Mouse (Mus musculus) forebrain, embryonic 13.5 days (tissue): ENCODE data around the gene Lonp1. TPM values are rescaled to one million over a fixed set of nuclear protein-coding genes. Genes with fewer than 3 reads are reported as not detected.

Experiments used
- ATAC-seq: fragments of 200-750 bp; cut with Nextera tagmentation; 2 replicates; pipeline ENCODE4 v1.8.0; 2017
- H3K27ac ChIP-seq: fragments of 300-500 bp; sonication (generic); 2 replicates; pipeline ENCODE4 v1.5.1; 2015; ENCODE audit warnings: inconsistent platforms, mild to moderate bottlenecking, moderate library complexity
- H3K27me3 ChIP-seq: fragments of 300-500 bp; sonication (generic); 2 replicates; pipeline ENCODE4 v1.6.1; 2015; ENCODE audit warnings: mild to moderate bottlenecking, inconsistent platforms
- H3K36me3 ChIP-seq: fragments of 300-500 bp; sonication (generic); 2 replicates; pipeline ENCODE4 v1.6.1; 2015; ENCODE audit warnings: mild to moderate bottlenecking, inconsistent platforms; ENCODE audit not compliant: poor library complexity, severe bottlenecking
- H3K4me1 ChIP-seq: fragments of 300-500 bp; sonication (generic); 2 replicates; pipeline ENCODE4 v1.6.1; 2015; ENCODE audit warnings: inconsistent platforms
- H3K4me2 ChIP-seq: fragments of 300-500 bp; sonication (generic); 2 replicates; pipeline ENCODE4 v1.6.1; 2015; ENCODE audit warnings: inconsistent platforms, mild to moderate bottlenecking, moderate library complexity
- H3K4me3 ChIP-seq: fragments of 300-500 bp; sonication (generic); 2 replicates; pipeline ENCODE4 v1.5.1; 2015; ENCODE audit warnings: mild to moderate bottlenecking, inconsistent platforms
- H3K9ac ChIP-seq: fragments of 300-500 bp; sonication (generic); 2 replicates; pipeline ENCODE4 v1.6.1; 2015; ENCODE audit warnings: mild to moderate bottlenecking, inconsistent platforms
- H3K9me3 ChIP-seq: fragments of 300-500 bp; sonication (generic); replicated peaks from 2 replicates; pipeline ENCODE4 v1.6.1; 2016; ENCODE audit warnings: inconsistent platforms
- WGBS: fragments of 180-500 bp; shearing (Covaris S2); methylation state at CpG from one replicate; pipeline ENCODE4 v1.1.7; 2015; 5-methylcytosine and 5-hydroxymethylcytosine counted together
- polyA plus RNA-seq: library from polyadenylated mRNA; unstranded; fragments of >200 nt; fragmentation: Nextera tagmentation; extraction: Ambion mirVana; gene quantifications from 2 replicates; pipeline ENCODE4 v1.2.1, GENCODE M21; 2015

Lonp1 gene
- polyA plus RNA-seq, 1 experiment from 2014 or later, result 41.2 TPM

DNA sequence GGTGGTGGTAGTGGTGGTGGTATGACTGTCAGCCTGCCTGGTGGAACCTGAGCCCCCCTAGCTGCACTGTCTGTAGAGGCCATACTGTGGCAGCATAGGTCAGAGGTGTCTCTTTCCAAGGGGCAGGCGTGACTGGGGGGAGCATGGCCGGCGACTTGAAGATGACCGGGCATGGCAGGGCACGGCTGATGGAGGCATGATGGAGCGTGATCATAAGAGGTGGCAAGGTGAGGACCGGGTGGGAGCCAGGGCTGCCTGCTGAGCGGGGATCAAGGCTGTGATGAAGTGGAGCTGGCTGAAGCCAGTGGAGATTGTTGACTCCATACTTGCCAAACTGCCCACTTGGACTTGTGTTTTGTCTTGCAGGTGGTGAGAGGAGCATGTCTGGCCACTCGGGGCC, 21.3 kb downstream of the Lonp1 start:
- H3K9me3 ChIP-seq, result no peaks in the 10 kb centered on the region
- no peaks in the 10 kb centered on the region for H3K27me3 ChIP-seq
- no peak overlapping the region for H3K4me3 ChIP-seq
- peaks cover 77% of the 10 kb centered on the region for H3K36me3 ChIP-seq
- WGBS, result 90% methylated on average over 9 of the region's 9 CpGs
- H3K4me1 ChIP-seq, result peaks cover 17% of the 10 kb centered on the region
- H3K9ac ChIP-seq, result no peak overlapping the region
- no peak for ATAC-seq
- H3K27ac ChIP-seq, result no peak overlapping the region
- no peak overlapping the region for H3K4me2 ChIP-seq

DNA sequence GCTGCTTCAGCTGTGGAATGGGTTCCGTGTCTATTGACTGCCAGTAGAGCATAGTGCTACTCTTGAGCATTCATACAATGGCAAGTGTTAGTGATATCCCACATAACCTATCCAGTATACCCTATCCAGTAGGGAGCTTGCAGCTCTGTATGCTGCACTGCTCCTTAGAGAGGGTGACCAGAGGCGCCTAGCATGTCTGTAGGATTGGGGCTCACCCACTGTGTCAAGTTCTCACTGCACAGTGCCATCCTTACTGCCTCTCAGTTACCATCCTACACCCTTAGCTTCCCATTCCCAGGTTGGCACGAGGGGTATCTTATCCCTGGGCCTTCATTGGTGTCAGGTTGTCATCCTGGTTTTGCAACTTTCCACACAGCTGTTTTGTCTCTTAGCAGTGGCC, 22.3 kb downstream of the Lonp1 start:
- no peak overlapping the region for H3K4me3 ChIP-seq
- 95% methylated on average over 3 of the region's 3 CpGs for WGBS
- no peak for ATAC-seq
- H3K36me3 ChIP-seq, result peaks cover 87% of the 10 kb centered on the region
- peaks cover 11% of the 10 kb centered on the region for H3K4me1 ChIP-seq
- no peaks in the 10 kb centered on the region for H3K27me3 ChIP-seq
- no peaks in the 10 kb centered on the region for H3K9me3 ChIP-seq
- no peak overlapping the region for H3K4me2 ChIP-seq
- H3K9ac ChIP-seq, result no peak overlapping the region
- no peak overlapping the region for H3K27ac ChIP-seq

DNA sequence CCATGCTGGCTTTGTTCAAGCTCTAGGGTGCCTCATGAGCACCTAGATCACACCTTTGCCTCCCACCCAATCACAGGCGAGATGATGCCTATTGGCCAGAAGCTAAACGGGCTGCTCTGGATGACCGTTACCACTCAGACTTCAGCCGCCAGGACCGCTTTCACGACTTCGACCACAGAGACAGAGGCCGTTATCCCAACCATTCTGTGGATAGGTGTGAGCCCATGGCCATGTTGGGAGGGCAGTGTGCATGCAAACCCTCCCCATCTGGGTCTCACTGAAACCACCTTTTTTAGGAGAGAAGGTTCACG, 22.7 kb downstream of the Lonp1 start:
- H3K27ac ChIP-seq, result no peak overlapping the region
- H3K9me3 ChIP-seq, result no peaks in the 10 kb centered on the region
- H3K36me3 ChIP-seq, result peaks cover 91% of the 10 kb centered on the region
- 89% methylated on average over 9 of the region's 9 CpGs for WGBS
- no peak overlapping the region for H3K9ac ChIP-seq
- ATAC-seq, result no peak
- H3K4me1 ChIP-seq, result peaks cover 9% of the 10 kb centered on the region
- no peak overlapping the region for H3K4me2 ChIP-seq
- no peaks in the 10 kb centered on the region for H3K27me3 ChIP-seq
- H3K4me3 ChIP-seq, result no peak overlapping the region

DNA sequence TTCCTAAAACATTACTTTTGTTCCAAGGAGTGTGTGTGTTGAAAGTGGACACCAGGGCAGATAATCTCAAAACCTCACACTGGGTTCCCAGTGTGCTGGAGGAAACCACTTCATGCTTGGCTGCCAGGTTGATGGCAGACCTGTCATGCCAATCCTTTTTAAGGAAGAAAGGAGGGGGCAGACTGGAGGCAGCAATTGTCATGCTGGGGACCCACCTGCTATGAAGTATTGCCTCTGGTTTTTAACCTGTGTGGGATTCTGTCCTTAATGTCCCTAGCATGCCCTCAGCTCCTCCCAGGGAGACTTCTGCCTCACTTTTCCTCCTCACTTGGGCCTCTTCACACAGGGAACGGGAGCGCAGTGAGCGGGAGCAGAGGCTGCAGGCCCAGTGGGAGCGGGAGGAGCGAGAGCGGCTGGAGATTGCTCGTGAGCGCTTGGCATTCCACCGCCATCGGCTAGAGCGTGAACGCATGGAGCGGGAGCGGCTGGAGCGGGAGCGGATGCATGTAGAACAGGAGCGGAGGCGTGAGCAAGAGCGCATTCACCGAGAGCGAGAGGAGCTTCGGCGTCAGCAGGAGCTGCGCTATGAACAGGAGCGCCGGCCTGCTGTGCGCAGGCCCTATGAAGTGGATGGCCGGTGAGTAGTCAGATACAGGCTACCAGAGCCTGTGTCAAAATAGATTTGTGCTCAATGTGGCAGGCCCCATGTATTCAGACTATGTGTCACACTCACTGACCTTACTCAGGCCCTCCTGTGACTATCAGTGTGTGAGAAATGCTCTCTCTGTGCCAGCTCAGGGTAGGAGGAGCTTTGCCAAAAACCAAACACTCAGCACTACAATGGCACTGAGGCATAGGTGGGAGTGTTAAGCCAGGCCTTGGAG, 23.3 kb downstream of the Lonp1 start:
- no peak overlapping the region for H3K27ac ChIP-seq
- ATAC-seq, result no peak
- WGBS, result 94% methylated on average over 28 of the region's 28 CpGs
- H3K4me3 ChIP-seq, result no peak overlapping the region
- no peak overlapping the region for H3K4me2 ChIP-seq
- no peaks in the 10 kb centered on the region for H3K27me3 ChIP-seq
- H3K9me3 ChIP-seq, result no peaks in the 10 kb centered on the region
- H3K9ac ChIP-seq, result no peak overlapping the region
- H3K36me3 ChIP-seq, result peaks cover 91% of the 10 kb centered on the region
- peaks cover 3% of the 10 kb centered on the region for H3K4me1 ChIP-seq

DNA sequence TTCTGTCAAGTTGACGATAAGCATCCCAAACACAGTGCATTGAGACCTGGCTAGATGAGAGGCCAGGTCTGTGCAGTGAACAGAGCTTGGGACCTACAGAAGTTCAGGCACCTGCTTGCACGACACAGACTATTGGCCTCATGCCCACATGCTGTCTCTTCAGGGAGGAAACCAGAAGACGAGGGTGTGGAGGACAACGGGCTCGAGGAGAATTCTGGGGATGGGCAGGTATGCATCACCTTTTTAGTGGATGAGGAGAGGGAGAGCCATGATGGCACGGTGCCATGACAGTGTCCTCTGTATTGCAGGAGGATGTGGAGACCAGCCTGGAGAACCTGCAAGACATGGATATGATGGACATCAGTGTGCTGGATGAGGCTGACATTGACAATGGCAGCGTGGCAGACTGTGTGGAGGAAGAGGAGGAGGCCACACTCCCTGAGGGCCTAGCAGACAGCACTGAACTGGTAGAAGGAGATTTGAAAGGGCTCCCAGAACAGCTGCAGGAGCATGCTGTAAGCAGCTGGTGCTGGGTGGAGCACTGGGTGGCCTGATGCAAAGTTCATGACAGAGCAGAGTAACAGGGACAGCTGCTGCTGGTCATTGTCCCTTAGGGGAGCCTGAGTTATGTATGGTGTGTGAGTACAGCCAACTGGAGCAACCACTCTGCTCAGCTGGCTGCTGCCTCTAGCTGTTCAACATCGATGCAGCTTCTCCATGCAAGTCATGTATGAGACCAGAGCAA, 33.0 kb downstream of the Lonp1 start:
- Histone ChIP-seq H3K9me3 (no peaks in the 10 kb centered on the region), H3K27ac (no peak overlapping the region), H3K4me1 (peaks cover 13% of the 10 kb centered on the region), H3K36me3 (peaks cover 96% of the 10 kb centered on the region), H3K27me3 (no peaks in the 10 kb centered on the region), H3K4me2 (no peak overlapping the region), H3K4me3 (no peak overlapping the region), H3K9ac (no peak overlapping the region)
- ATAC-seq, result no peak
- 90% methylated on average over 8 of the region's 8 CpGs for WGBS

DNA sequence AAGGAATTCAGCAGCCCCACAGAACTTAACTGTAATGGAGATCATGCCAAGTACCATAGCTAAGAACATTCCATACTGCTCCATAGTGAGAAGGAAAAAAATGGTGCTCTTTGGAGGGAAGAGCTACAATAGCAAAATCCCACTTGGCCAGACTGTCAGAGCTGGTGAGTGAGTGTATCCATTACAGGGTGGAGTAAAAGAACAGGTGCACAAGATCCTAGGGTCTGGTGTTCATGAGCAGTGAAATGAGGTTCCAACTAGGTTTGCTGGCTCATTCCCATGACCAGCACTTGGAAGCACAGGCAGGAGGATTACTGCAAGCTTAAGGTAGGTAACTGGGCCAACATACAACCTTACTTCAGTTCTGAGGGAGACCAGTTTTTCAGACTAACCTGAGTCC, 34.1 kb downstream of the Lonp1 start:
- Histone ChIP-seq H3K27ac (no peak overlapping the region), H3K4me2 (no peak overlapping the region), H3K9ac (no peak overlapping the region), H3K4me1 (peaks cover 24% of the 10 kb centered on the region), H3K36me3 (peaks cover 100% of the 10 kb centered on the region), H3K27me3 (no peaks in the 10 kb centered on the region), H3K4me3 (no peak overlapping the region), H3K9me3 (no peaks in the 10 kb centered on the region)
- ATAC-seq, result no peak

DNA sequence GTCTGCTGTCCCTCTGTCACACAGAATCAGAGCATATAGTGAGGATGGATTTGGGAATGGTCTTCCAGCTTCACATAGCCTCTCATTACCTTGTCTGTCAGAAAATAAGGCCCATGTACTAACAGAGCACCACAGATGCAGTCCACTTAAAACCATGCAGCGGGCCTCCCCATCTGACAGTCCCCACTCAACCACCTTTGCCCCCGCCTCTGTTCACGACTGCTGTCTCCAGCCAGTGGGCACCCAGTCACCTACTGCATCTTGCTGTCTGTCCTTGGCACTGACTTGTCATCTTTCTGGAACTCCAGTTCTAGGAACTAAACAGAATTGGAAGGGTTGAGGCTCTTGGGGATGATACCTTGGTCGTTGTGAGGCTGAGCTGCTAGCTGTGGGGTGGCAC, 37.8 kb downstream of the Lonp1 start:
- H3K36me3 ChIP-seq, result peaks cover 78% of the 10 kb centered on the region
- H3K9me3 ChIP-seq, result no peaks in the 10 kb centered on the region
- no peak overlapping the region for H3K27ac ChIP-seq
- peaks cover 43% of the 10 kb centered on the region for H3K4me1 ChIP-seq
- ATAC-seq, result no peak
- no peak overlapping the region for H3K9ac ChIP-seq
- H3K4me2 ChIP-seq, result no peak overlapping the region
- H3K4me3 ChIP-seq, result no peak overlapping the region
- no peaks in the 10 kb centered on the region for H3K27me3 ChIP-seq
- 96% methylated on average over 4 of the region's 4 CpGs for WGBS

DNA sequence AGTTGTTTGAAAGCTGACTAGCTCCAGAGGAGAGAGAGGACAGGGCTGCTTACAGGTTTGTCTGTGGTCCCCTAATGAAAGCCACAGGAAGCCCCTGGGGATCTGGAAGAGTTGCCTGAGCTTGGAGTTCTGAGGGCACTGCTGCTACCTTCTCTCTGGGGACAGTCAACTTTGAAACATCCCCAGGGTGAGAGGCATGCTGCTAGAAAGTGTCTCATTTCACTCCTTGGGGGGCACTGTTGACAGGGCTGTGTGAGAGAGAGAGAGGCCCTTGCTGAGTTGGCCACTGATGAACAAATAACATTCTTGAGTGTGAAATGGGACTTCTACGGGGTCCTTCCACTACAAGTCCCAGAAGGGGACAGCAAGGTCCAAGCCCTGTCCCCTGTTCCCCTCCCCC, 38.9 kb downstream of the Lonp1 start:
- Histone ChIP-seq H3K27me3 (no peaks in the 10 kb centered on the region), H3K9me3 (no peaks in the 10 kb centered on the region), H3K4me2 (peak overlapping the region; percentile 92), H3K4me3 (no peak overlapping the region), H3K36me3 (peaks cover 69% of the 10 kb centered on the region), H3K4me1 (peaks cover 53% of the 10 kb centered on the region), H3K9ac (0 out of 2 replicates have a peak overlapping the region, but pooled peaks have one; percentile 49), H3K27ac (0 out of 2 replicates have a peak overlapping the region, but pooled peaks have one; percentile 15)
- WGBS, result 75% methylated on average over 1 of the region's 1 CpGs
- no peak for ATAC-seq

DNA sequence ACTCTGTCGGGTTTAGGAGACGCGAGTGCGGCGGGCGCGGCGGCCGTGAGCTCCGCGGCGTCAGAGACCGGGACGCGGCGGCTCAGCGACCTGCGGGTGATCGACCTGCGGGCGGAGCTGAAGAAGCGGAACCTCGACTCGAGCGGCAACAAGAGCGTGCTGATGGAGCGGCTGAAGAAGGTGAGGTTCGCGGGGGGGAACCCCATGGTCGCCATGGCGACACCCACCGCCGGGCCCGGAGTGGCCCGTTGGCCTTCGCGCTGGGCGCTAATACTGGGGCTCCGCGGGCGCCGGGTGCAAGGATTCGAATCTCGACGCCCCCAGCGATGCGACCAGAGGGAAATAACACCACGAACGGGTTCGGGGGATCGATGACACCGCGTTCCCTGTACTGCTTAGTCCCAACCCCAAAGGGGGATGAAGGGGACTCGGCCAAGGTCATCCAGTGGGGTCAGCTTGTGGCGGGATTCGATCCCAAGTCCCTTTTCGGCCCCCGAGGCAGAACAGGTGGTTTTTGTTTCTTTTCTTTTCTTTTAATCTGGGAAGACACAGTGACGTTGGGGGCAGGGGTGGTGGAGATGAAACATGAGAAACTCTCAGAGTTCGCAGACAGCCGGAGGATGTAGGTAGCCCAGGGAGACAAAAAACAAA, 41.4 kb downstream of the Lonp1 start:
- H3K4me2 ChIP-seq, result peak overlapping the region; percentile 92
- H3K9me3 ChIP-seq, result no peaks in the 10 kb centered on the region
- peak overlapping the region; percentile 83 for H3K9ac ChIP-seq
- H3K27ac ChIP-seq, result peak overlapping the region; percentile 92
- peaks cover 69% of the 10 kb centered on the region for H3K36me3 ChIP-seq
- WGBS, result under 1% methylated on average over 61 of the region's 61 CpGs
- ATAC-seq, result peak; percentile 25
- peak overlapping the region; percentile 61 for H3K4me3 ChIP-seq
- peaks cover 63% of the 10 kb centered on the region for H3K4me1 ChIP-seq
- H3K27me3 ChIP-seq, result no peaks in the 10 kb centered on the region

DNA sequence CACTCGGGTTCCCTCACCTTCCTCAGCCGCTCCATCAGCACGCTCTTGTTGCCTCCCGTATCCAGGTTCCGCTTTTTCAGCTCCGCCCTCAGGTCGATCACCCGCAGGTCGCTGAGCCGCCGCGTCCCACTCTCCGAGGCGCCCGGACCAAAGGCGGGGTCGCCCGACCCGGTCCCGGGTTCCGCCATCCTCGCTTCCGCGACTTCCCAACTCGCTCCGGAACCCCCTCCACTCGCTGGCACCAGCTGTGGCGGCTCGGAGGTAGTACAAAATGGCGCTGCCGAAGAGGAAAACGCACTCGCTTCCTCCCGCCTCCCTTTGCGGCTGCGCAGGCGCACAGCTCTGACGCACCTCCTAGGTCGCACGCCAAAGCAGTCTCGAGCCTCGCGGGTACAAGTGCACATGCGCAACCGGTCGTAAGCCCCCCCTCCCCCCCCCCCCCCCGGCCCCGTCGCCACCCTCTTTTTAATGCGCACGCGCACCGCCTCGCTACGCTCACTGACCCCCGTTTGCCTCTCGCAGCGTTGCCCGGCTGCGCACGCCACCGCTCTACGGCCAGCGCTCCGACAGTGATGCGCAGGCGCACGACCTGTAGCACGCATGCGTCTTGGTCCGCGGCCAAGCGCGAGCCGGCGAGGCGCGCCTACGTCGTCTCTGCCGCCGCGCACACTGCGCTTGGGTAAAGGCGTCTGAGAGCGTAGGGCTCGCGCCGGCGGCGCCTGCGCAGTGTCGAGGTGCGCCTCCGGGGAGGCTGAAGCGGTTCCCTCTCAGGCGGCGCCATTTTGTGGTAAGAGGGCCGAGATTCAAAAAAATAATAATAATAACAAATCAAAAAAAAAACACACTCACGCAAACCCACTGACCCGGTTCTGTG, 42.2 kb downstream of the Lonp1 start, which contains the start of the genes Safb2 and Safb:
Safb2 (minus strand) TSS at position 329 of the 874 bp plus-strand sequence.
Safb (plus strand) TSS at position 569 of the 874 bp plus-strand sequence.
- Histone ChIP-seq H3K4me2 (peak within 1 kb of the TSS; percentile 92), H3K36me3 (peaks cover 69% of the 10 kb centered on the region), H3K9me3 (no peaks in the 10 kb centered on the region), H3K4me3 (peak within 1 kb of the TSS; percentile 61), H3K27ac (peak within 1 kb of the TSS; percentile 93), H3K4me1 (peaks cover 63% of the 10 kb centered on the region), H3K9ac (peak within 1 kb of the TSS; percentile 89), H3K27me3 (no peaks in the 10 kb centered on the region)
- WGBS, result under 1% methylated on average over 91 of the region's 101 CpGs
- peak; percentile 95 for ATAC-seq

DNA sequence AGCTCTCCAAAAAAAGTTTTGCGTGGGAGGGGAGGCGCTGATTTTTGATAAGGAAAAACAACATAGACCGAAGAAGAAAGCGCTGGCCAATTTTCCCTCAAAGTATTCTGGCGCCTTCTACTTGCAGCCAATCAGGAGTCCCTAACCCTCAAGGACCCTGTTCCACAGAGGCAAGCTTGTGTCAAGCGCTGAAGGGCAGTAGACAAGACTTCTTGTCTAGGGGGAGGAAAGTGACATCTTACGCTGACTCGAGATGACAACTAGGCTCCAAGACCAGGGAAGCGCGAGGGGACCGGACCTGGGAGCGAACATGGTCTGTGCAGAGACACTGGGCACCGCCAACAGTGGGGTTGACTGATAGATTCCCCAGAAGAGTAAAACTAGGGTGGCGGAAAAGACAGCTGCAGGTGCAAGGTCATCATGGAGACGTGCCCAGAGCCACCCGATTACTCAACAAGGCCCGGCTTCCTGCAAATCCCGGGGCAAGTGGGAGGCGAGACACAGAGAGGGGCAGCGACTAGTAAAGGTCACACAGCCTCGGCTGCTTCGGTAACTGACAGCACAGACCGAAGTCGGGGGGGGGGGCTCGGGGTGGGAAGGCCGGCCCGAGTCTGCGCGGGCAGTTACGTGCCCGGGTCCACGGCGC, 43.0 kb downstream of the Lonp1 start:
- H3K9me3 ChIP-seq, result no peaks in the 10 kb centered on the region
- peak overlapping the region; percentile 86 for H3K4me2 ChIP-seq
- no peaks in the 10 kb centered on the region for H3K27me3 ChIP-seq
- WGBS, result 2% methylated on average over 33 of the region's 33 CpGs
- peaks cover 58% of the 10 kb centered on the region for H3K4me1 ChIP-seq
- H3K27ac ChIP-seq, result peak overlapping the region; percentile 93
- peak overlapping the region; percentile 61 for H3K4me3 ChIP-seq
- peaks cover 69% of the 10 kb centered on the region for H3K36me3 ChIP-seq
- ATAC-seq, result peak; percentile 0; the same call in 1 of the 2 replicates
- peak overlapping the region; percentile 89 for H3K9ac ChIP-seq
